Mouse (Mus musculus): Measurements from ENCODE around the gene Cox8a.
A peak's percentile ranks its signal among the peaks of the same experiment; 100 is the strongest.

The Cox8a gene

DNA sequence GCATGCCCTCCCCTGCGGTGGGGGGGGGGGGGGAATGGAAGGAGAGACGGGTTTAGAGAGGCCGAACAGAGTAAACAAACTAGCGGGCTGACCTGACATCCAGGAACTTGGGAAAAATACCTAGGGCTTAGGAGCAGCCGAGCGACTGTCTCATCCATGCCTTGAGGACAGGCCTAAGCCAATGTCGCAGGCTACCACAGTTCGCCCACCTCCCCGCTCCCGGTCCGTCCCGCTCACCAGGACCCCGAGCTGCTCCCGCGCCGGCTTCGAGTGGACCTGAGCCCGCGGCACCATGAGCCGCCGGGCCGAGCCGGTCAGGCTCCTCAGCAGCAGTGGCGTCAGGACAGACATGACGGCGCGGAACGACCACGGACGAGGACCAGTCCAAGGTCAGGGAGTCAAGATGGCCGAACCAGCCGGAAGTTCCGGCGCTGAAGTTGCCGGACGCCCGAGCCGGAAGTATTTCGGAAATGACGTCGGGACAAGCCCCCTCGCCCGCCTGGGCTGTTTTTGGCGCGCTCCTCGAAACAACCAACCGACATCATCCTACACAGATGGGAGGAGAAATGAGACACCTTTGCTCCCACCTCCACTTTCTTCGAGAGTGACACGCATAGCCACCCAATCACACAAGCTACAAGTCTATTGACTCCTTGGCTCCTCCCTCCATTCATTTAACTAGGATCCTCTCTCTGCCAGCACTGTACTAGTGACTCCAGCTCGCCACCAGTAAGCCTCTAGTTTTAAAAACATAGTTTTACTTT, at the start of gene Cox8a:
TSS of gene Cox8a (minus strand) at position 455 of the 764 bp plus-strand sequence.
- DNase-seq (ENCODE audit: low spot score in 2 of 2): peak; percentile 89

DNA sequence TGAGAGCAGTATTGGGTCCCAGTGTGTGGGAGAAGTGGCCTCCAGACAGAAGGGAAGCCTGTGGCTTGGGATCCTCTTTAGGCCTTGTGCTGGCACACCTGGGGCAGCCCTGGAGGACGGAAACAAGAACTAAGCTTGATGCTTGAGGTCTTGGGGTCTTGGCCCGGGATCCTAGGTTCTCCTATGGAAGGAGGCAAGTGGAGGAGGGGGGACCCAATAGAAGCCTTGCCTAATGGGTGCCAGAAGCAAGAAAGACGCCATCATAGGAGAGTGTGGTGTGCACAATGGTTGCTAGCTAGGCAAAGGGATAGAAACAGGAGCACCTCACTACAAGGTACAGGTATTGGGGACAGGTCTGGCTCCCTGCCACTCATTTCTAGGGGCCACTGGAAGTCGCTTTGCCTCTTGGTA, 49.0 kb upstream of the Cox8a start:
- no peak for DNase-seq (ENCODE audit: low spot score in 2 of 2)

DNA sequence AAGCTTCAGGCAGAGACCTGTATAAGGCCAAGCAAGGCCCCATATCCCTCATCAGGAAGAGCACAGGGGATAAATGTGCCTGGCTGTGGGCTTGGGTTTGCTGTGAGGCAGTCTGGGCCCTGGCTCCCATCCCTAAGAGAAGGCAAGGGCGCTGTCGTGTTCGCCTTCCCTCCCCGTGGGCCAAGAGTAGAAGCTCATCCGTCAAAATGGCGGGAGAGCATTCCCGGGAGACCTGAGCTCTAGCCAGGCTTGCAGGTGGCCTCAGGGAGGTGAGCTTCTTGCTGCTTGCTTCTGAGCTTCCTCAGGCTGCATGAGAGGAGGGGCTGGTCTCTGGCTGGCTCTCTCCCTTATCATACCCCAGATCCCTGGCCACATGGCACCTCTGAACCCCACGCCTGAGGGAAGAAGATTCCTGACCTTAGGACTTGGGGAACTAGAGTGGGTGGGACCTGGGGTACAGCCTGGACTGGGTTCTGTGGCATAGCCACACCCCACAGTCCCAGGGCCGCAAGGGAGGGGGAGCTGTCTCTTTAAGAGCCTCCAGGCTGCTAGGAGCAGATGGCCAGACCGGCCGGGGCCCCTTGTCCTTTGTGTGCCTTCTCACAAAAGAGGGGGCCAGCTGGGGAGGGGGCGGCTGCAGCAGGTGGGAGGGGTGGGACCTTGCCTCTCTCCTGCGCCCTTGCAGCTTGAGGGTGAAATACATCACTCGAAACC, 48.2 kb upstream of the Cox8a start:
- DNase-seq (ENCODE audit: low spot score in 2 of 2): no peak

DNA sequence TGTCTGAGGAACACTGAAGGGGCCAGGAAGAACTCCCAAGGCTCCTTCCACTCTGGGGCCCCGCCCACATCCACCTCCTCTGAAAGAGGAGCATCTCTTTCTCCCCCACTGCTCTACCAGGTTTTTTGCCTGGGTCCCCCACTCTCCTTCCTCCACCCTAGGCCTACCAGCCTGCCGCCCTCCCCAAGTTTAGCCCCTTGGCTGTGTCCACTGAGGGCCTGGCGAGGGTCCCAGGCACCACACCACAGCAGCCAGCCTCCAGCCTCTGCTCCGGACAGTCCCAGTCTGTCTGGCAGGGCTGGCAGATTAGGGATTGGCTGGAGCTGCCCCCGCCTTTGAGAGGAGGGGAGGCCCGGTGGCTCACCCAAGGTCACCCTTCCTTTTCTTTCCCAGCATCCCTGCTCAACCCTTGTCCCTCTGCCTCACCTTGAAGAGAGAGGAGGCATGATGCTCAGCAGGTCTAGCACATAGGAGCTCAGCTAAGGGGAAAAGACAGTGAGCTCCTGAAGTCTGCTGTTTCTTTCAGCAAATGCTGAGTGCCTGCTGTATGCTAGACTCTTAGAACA, 47.4 kb upstream of the Cox8a start:
- no peak for DNase-seq (ENCODE audit: low spot score in 2 of 2)

DNA sequence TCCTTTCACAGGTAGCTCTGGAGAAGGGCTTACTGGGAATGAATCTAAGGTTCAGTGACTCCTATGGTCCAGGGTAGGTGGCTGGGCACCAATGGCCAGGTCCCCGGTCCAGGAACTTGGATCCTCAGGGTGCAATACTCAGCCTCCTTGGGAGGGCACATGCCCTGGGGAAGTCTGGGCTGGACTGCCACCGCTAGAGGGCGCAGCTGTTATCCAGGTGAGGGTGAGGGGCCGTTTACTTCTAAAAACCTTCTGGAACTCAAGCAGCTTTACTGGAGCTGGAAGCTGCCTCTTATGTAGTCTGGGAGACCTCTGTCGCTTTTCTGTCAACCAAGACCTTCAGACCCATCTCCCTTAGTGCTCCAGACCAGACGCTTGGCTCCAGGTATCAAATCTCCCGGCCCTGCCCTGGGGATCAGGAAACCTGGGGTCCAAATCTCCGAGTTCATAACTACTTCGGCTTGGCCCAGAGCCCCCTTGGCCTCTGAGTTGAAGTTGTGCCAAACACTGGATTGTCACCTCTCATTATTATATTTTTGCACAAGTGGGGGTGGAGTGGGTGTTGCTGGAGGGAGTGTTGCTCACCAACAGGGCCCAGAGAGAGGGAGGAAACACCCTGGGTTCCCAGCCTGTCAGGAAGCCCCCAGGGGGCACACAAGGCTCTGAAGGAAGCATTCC, 46.8 kb upstream of the Cox8a start:
- DNase-seq (ENCODE audit: low spot score in 2 of 2): peak; percentile 71 to 92

DNA sequence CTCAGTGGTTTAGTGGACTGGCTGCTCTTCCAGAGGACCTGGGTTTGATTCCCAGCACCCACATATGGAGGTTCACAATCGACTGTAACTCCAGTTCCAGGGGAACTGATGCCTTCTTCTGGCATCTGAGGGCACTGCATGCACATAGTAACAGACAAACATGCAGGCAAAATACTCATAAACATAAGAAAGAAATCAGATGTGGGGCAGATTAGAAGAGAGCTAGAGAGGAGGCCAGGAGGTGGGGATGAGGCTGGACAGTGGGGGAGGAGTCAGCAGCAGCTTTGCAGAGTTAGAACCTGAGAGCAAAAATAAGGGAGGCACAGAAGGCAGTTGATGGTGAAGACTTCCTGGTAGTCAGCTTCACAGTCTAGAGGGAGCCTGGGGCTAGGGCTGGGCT, 45.2 kb upstream of the Cox8a start:
- DNase-seq (ENCODE audit: low spot score in 2 of 2): no peak

DNA sequence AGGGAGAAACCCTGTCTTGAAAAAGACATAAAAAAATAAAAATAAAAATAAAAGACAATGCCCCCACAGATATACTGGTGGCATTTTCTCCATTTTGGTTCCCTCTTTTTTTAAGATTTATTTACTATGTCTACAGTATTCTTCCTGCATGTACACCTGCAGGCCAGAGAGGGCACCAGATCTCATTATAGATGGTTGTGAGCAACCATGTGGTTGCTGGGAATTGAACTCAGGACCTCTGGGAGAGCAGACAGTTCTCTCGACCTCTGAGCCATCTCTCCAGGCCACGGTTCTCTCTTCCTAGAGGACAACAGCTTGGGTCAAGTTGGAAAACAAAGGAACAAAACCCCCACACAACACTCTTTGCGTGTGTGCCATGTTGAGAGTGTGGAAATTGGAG, 44.5 kb upstream of the Cox8a start:
- DNase-seq (ENCODE audit: low spot score in 2 of 2): no peak

DNA sequence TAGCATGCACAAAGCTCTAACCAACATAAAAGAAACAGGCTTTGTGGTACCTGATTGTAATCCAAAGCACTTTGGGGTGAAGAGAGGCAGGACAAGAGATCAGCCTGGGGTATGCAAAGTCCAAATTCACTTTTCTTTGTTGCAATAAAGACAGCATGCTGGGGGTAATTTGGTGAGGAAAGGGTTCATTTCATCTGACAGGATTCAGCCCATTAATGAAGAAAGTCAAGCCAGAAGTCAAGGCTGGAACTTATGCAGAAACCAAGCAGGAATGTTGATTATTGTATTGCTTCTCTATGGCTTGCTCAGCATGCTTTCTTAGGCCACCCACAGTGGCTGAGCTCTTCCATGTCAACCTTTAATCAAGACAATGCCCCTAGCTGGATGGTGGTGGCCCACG, 44.1 kb upstream of the Cox8a start:
- no peak for DNase-seq (ENCODE audit: low spot score in 2 of 2)

DNA sequence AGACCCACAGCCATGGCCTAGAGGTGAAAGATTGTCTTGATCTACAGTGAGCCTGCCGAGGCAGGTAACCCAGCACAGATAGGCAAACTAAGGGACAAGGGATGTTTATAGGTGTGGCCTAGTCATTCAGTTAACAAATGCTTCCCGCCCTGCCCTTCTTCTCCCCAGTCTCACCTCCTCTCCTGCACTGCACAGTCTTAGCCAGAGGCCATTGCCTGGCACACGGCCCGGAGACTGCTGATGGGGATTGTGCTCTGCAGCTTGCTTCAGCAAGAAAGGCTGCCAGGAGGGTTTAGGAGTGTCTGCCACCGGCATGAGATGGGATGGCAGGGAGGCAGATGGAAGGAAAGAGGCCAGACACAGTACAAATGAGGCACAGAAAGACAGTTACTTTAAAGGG, 40.5 kb upstream of the Cox8a start:
- no peak for DNase-seq (ENCODE audit: low spot score in 2 of 2)

DNA sequence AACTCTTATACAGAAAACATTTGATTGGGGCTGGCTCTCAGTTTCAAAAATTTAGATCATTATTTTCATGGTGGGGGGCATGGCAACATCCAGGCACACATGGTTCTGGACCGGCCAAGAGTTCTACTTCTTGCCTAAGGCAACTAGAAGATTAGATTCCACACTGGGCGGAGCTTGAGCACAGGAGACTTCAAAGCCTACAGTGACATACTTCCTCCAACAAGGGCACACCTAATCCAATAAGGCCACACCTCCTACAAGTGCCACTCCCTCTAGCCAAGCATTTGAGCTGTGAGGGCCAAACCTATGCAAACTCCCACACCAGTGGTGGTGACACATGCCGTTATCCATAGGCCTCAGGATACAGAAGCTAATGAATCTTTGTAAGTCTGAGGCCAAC, 28.6 kb upstream of the Cox8a start:
- no peak for DNase-seq (ENCODE audit: low spot score in 2 of 2)

DNA sequence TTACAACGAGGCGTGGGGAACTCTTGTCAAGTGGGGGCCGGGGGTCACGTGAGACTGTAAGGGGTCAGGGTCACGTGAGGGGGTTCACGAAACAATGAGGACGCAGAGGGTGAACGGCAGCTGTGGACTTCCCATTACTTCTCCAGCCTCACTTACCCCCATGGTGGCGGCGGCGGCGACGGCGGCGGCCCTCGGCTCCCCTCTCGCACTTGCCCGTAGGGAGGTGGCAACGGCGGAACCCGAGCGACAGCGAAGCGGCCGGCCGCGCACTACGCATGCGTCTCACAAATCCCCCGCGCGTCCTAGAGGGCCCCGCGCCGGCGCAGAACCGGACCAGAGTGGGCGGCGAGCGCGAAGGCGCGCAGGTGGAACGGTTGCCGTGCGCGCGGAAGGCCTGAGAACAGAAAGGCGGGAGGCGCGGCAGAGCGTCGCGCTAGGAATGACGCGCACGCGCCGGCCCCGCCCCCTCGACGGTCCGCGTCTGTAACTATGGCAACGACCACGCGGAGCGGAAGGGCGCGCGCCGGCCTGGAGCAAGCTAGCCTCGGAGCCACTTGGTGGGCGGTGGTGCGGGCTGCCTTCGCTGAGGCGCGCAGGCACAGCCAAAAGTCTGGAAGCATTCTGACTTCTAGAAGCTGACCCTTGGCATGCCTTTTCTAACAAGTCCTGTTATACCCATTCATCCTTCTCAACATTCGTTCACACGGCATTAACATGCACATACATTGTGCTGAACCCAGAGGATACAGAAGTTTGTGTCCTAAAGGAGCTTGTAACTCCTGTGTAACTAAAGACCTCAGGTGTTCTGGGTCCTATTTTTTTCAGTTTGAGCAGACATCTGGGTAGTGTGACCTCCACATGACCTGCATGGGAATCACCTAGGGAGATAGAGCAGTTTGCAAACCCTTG, 23.6 kb upstream of the Cox8a start, which contains the start of gene Naa40:
TSS of gene Naa40 (minus strand) at position 402 of the 909 bp plus-strand sequence.
- DNase-seq (ENCODE audit: low spot score in 2 of 2): peak; percentile 90 to 96

DNA sequence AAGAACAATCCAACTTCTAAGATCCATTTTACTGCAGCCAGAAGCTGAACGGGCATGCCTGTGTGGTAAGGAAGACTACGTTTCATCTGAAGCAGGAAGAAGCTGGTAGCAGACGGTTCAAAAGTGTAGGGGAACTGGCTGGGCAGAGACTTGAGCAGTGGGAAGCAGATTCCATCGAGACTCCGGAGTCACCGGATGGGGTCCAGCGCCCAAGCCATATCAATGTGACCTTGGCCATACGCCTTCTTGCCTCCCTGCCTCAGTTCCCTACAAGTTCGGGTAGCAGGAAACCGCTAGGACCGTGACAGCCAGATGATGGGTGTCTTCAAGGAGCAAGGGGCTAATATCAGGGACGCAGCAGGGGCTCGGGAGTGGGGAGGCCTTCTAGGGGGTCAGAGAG, 22.9 kb upstream of the Cox8a start:
- peak in 1 of 2 experiments; percentile 22 for DNase-seq (ENCODE audit: low spot score in 2 of 2)

DNA sequence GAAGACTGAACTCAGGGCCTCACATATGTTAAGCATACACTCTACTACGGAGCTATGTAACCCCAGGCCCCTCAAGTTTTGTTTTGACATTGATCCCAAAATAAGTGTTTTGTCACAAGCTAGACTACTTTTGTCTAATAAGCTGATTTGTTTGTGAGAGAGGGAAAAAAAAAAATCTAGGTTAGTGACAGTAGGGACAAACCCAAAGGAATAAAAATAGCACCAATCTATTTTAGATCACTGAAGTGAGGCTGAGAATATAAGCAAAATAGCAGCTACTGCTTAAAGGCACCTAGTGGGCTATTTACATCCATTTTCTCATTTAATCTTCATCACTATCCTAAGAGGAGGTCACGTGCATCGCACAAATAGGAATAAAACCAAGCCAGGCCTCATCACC, 22.2 kb upstream of the Cox8a start:
- DNase-seq (ENCODE audit: low spot score in 2 of 2): no peak

DNA sequence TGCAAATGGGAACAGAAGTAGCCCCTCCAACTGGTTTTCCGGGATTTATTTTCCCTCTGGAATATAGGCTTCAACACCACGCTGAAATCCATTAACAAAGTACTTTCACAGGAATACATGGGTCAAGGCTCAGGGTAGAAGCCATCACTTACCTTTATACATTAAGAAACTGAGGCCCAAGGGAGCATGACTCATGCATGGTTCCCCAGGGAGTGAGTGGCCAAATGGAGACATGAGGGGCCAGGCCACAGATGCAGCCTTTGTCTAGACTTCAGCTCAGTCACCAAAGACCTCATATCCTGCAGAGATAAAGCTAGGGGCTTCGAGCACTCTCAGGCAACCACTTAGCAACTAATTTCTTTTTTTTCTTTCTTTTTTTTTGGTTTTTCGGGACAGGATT, 19.3 kb upstream of the Cox8a start:
- DNase-seq (ENCODE audit: low spot score in 2 of 2): no peak

DNA sequence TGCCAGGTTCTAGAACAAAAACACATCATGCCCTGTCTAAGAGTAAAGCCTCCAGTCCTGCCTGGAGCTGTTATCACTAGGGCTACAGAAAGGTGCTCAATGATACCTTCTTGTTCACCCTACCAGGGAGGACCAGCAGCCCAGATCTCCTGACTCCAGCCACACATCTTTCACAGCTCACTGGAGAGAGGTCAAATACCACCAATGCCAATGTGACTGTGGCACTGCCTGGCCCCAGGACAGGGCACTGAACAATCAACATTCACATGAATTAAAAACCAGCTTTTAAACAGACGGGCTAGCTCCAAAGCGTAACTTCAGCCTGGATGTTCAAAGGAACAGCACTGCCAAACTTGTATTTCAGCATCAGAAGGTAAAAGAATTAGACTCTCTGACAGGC, 18.6 kb upstream of the Cox8a start:
- no peak for DNase-seq (ENCODE audit: low spot score in 2 of 2)

DNA sequence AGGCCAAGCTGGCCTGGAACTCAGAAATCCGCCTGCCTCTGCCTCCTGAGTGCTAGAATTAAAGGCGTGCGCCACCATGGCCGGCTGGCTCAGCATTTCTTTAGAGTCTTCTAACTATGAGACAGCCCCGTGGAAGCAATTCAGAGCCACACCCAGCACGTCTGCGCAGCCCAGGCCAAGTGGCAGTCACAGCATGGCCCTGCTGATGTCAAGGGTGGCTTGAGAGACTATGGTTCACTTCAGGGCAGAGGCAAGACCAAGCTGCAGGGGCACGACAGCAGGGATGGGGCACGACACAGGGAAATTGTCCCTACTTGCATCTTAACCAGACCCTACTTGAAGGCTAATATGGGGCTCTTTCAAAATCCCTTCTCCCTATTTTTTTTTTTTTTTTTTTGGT, 18.0 kb upstream of the Cox8a start:
- no peak for DNase-seq (ENCODE audit: low spot score in 2 of 2)

DNA sequence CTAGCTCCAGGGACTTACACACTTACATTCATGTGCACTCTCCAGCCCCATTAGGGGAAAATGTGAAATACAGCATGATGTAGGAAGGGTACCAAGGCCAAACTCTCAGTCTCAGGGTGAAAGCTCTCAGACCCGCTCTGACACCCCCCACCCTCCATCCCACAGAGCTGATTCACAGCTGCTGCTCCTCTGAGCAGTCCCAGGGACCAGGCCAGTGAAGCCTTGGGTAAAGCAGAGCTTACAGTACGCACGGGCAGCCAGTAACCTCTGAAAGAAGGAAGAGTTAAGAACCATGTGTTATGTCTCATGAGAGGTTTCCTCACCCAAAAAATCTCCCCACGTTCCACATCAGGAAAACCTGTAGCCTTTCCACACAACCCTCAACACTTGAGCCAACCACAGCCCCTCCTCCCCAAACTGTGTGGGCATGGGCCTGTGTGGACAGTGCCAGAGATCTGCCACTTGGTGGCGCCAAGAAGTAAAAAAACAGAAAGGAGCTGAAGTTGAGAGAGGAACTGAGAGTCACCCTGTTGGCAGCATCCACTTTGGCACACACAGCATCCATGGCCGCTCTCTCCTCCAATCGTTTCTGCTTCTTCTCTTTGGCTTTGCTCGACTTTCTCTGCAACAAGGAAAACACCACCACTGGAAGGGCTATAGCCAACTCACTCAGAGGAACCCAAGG, 17.3 kb upstream of the Cox8a start:
- DNase-seq (ENCODE audit: low spot score in 2 of 2): peak; percentile 59 to 80

DNA sequence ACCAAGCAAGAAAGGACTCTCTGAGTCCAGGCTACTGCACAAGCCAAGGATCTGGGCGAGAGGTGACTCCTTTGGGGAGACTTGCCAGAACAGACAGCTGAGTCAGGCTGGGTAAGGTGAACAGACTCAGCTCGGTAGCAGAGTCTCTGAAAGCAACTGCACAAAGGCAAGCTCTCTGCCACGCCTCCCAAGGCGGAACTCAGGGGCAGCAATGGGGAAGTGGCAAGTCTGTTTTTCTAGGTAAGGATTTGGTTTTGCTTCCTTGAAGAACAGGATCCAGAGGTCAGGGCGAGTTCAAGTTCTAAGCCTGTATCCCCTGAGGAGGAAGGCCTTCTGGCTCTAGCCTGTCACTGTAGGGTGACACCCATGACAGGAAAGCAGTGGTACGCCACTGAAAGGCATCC, 9.1 kb upstream of the Cox8a start:
- DNase-seq (ENCODE audit: low spot score in 2 of 2): no peak

DNA sequence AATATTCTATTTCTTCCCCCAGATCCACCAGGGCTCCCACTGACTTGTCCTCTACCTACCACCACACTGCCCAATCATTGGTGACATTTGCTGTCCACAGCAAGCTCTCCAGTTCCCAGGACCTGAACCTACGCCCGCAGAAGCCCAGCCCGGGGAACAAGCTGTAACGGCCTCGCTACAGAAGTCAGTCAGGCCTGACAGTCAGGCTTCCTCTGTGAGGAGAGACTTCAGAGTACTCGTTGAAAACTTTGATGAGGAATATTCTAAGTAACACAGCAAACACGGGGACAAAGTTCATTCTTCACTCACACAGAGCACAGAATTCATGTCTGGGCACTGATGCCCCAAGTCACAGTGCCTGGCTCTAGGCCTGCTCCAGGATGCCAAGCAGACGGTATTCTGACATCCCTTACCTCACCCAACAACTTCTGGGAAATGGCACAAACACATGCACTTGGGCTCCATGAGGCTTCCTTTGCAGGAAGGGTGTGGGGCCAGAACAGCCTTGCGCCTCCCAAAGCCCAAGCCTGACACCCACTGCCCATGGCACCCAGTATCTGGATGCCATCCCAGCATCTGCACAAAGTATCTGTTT, 7.8 kb upstream of the Cox8a start:
- DNase-seq (ENCODE audit: low spot score in 2 of 2): no peak

DNA sequence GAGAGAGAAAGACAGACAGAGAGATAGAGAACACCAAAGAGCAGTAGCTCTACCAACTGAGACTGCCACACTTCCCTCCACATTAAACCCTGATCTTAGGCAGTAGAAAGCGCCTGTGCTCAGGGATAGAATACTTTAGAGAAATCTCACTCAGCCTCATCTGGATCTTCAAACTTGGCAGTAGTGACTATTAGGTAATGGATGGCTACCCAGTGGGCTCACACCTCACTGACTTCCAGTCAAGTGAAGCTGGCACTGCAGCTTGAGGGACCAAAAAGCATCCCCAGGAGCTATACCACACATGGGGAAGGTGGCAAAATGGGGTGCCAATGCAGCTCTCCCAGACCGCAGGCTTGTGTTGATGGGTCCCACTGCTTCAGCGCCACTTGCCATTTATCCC, 6.8 kb upstream of the Cox8a start:
- DNase-seq (ENCODE audit: low spot score in 2 of 2): no peak

All from thymus, postnatal 10 days (tissue).